Mouse (Mus musculus): Measurements from ENCODE around the gene Tanc2.

- TF ChIP-seq CTCF (IDR thresholded peaks at IDR 0.05; ENCODE audit: low read depth, low read length) = no peak
- TF ChIP-seq POLR2A (IDR thresholded peaks at IDR 0.05; ENCODE audit: insufficient read depth, low read length) = no peak
- TF ChIP-seq EP300 (IDR thresholded peaks at IDR 0.05; ENCODE audit: insufficient read depth, low read depth, low read length) = no peak
Observed at GRCm38 (mm10) chr11:105807103-105807502, 217.3 kb downstream of the Tanc2 start.

Measured in ES-Bruce4 (cell line).